Mouse (Mus musculus): ENCODE data around the gene Sap30.
"Not testable (repeated sequence)": the region's sequence is repeated elsewhere in the genome, so short reads cannot be mapped to it uniquely, and the experiment has no call there.

The Sap30 gene

GRCm38 (mm10) chr8:57498847-57499511 is 11.3 kb upstream of the Sap30 start:
- CTCF ChIA-PET, result no interaction called here

- CTCF ChIA-PET, result no interaction called here
Measured at GRCm38 (mm10) chr8:57498494-57498846, 10.8 kb upstream of the Sap30 start.

GRCm38 (mm10) chr8:57491873-57492272 is 4.2 kb upstream of the Sap30 start:
- CTCF ChIA-PET, result no interaction called here

GRCm38 (mm10) chr8:57489896-57490295 is 2.2 kb upstream of the Sap30 start:
- CTCF ChIA-PET, result no interaction called here

- CTCF ChIA-PET, result no interaction called here
Measured at GRCm38 (mm10) chr8:57489366-57489765, 1.7 kb upstream of the Sap30 start.

GRCm38 (mm10) chr8:57488312-57488765 is 679 bp upstream of the Sap30 start:
- CTCF ChIA-PET, result interaction anchor here (0.5 to 1.4 kb wide), 2 partner anchors 9 to 62 kb away, joined by 3 to 12 read pairs; no protein-coding TSS in a partner anchor

GRCm38 (mm10) chr8:57486491-57487440 is 894 bp downstream of the Sap30 start:
- CTCF ChIA-PET, result interaction anchor here (1.4 kb wide), 1 partner anchor 60 kb away, joined by 3 read pairs; no protein-coding TSS in a partner anchor

- CTCF ChIA-PET, result no interaction called here
Measured at GRCm38 (mm10) chr8:57480606-57481005, 7.1 kb downstream of the Sap30 start.

GRCm38 (mm10) chr8:57479700-57480099 is 8.0 kb downstream of the Sap30 start:
- CTCF ChIA-PET, result no interaction called here

GRCm38 (mm10) chr8:57478406-57478805 is 9.3 kb downstream of the Sap30 start:
- CTCF ChIA-PET, result no interaction called here

GRCm38 (mm10) chr8:57473751-57474150 is 13.9 kb downstream of the Sap30 start:
- CTCF ChIA-PET, result no interaction called here

- CTCF ChIA-PET, result no interaction called here
Measured at GRCm38 (mm10) chr8:57470863-57471262, 16.8 kb downstream of the Sap30 start.

GRCm38 (mm10) chr8:57468624-57469023 is 19.0 kb downstream of the Sap30 start:
- CTCF ChIA-PET, result no interaction called here

GRCm38 (mm10) chr8:57463757-57464156 is 23.9 kb downstream of the Sap30 start:
- CTCF ChIA-PET, result no interaction called here

GRCm38 (mm10) chr8:57462839-57463238 is 24.8 kb downstream of the Sap30 start:
- CTCF ChIA-PET, result no interaction called here

- CTCF ChIA-PET, result no interaction called here
Measured at GRCm38 (mm10) chr8:57457942-57458341, 29.7 kb downstream of the Sap30 start.

- CTCF ChIA-PET, result no interaction called here
Measured at GRCm38 (mm10) chr8:57457152-57457551, 30.5 kb downstream of the Sap30 start.

- CTCF ChIA-PET, result no interaction called here
Measured at GRCm38 (mm10) chr8:57455765-57456164, 31.9 kb downstream of the Sap30 start, which contains the start of gene Scrg1. Scrg1 (plus strand) TSS chr8:57455923.

- CTCF ChIA-PET, result no interaction called here
Measured at GRCm38 (mm10) chr8:57453361-57453760, 34.3 kb downstream of the Sap30 start.

GRCm38 (mm10) chr8:57451896-57452295 is 35.8 kb downstream of the Sap30 start:
- CTCF ChIA-PET, result interaction anchor here (0.7 kb wide), 1 partner anchor 206 kb away, joined by 5 read pairs; no protein-coding TSS in a partner anchor

- CTCF ChIA-PET, result no interaction called here
Measured at GRCm38 (mm10) chr8:57450726-57451125, 36.9 kb downstream of the Sap30 start.

GRCm38 (mm10) chr8:57445901-57446300 is 41.8 kb downstream of the Sap30 start:
- CTCF ChIA-PET, result not testable (repeated sequence)

GRCm38 (mm10) chr8:57443289-57443688 is 44.4 kb downstream of the Sap30 start:
- CTCF ChIA-PET, result no interaction called here
